Mouse (Mus musculus): Measurements from ENCODE around the gene Gm42417.

DNA sequence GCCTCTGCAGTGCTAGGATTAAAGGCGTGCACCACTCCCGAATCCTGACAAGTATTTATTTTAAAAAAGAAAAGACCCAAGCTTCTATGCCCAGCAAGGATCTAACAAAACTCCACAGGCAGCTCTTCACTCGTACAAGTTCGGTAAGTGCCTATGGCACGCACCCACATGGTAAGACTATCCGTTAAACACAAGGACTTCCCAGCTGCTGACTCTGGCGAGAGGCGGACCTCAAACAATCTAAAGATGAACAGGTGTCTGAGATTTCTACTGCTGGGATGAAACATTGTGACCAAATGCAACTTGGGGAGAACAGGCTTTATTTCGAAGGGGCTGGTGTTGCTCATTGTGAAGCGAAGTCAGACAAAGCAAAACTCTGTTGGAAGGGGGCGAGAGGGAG, 903 bp upstream of the Gm42417 start:
- TF ChIP-seq CTCF (IDR thresholded peaks at IDR 0.05; ENCODE audit: low read depth, low read length), result no peak
- TF ChIP-seq POLR2AphosphoS5 (IDR thresholded peaks at IDR 0.05; ENCODE audit: insufficient replicate concordance, low read depth, low read length), result no peak
